Mouse (Mus musculus) adipocyte (in vitro differentiated cells): ENCODE measurements around the gene Plcb4.
A peak's percentile ranks its signal among the peaks of the same experiment; 100 is the strongest.

Source experiments
- DNase-seq: peaks from one replicate; pipeline ENCODE4 v3.0.0-alpha.2; 2016; ENCODE audit warnings: low spot score

Plcb4 gene

DNA sequence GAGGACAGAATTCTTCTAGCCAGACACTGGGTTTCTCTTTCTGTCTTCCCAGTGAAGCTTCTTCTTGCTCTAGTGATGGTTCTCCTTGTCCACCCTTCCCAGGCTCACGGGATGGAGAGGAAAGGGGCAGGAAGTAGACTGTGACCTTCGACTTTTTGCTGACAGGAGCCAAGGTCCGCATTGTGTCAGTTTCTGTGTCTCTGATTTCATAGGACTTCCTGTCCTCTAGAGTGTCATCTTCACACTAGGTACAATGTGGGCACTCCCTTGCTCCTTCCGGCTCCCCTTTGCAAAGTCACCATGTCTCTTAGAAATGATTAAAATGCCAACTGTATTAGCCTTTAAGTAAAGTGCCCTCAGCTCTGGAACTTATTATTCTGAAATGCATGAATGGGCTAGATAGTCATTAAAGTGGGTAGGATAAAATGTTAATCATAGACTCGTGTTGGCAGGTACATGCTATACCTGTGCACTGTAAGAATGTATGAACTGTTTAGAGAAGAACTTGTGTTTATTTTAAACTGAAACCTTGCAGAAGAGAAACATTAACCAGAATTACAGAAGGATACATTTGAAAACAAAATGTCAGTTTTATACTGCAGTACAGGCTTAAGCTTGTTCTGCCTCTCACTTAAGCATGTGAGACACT, 152.8 kb downstream of the Plcb4 start:
- no peak for DNase-seq

DNA sequence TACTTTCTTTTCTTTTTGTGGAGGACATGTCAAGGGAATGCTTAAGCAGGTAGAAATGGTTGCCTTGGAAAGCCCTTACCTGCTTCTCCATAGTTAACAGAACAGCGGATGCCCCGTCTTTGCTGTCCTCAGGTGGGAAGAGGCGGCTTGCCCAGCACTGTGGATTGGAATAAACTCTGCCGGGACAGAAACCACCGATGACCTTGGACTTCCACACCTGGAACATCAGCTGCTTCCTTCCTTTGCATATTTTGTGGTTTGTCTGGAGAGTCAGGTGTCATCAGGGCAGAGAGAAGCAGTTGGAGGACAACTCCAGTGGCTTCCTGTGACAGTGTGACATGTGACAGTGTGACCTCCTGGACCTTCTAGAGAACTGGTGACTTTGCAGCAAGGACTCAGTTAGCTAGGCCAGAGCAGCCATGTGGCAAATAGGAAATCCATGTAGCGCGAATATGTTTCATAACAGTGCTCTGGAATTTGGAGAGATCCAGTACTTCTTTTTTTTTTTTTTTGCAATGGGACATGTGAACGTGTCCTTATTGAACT, 154.0 kb downstream of the Plcb4 start:
- DNase-seq: no peak

DNA sequence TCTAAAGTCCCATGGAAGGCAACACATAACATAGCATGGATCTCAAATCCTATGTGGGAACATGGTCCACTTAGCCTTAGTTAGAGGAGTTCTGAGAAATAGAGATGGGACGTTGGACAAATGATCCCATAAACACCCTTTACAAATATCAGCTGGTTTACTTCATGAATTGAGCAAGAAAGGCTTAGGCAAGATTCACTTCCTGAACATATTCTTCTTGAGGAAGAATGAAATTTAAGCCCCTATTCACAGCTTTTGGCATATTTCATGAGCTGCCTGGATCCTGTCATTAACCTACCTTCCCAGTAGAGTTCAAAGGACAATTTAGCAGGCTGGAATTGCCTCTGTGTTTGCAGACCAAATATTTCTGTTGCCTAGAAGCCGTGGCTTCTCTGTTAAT, 161.9 kb downstream of the Plcb4 start:
- DNase-seq: no peak

DNA sequence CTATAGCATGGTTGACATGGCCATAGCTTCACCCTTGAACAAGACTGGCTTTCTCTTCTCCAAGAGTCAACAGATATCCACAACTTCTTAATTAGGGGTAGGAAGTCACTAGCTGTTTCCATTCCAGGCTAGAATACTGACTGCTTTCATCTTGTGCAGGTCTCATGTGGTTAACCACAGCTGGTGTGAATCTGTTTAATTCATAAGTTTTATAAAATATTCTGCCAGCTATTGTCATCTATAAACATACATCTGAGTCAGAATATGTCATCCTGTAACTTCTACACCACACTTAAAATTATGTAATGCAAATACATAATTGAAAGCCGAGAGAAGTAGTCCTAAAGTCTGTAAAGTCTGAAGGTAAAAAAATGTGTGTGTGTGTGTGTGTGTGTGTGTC, 164.9 kb downstream of the Plcb4 start:
- no peak for DNase-seq

DNA sequence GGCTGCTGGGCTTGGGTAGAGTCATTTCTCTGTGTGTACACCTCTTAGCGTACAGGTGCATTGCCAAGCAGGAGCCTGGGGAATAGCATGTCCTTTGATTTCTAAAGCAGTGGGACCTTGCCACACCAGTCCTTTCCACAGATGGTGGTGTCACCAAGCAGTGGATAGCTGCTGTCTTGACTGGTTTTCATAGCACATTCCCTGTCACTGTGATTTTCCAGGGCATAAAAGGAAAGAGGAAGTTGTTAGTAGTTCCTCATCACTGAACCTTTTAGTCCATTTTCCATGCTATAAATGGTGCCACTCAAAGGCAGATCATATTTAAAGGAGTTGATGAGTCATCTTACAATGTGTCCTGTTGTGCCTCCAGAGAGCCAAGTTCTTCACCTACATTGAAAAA, 165.9 kb downstream of the Plcb4 start:
- no peak for DNase-seq

DNA sequence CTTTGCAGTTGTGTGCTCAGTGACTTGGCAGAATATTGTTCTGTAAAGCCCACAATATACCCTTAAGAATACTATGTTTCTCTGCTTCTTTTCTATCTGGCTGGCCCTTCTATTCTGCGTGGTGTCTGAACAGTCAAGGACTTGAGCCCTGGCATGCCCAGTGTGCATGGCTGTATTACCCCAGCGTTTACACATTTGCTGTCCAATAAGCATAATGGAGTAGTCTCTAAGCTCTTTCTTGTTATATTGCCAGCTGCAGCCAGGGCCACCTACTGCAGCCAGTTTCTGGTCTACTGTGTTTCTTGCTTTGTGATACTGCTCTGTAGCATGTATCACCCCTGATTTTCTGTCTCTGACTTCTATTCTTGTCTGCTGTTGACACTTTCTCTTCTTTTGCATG, 166.8 kb downstream of the Plcb4 start:
- DNase-seq: no peak

DNA sequence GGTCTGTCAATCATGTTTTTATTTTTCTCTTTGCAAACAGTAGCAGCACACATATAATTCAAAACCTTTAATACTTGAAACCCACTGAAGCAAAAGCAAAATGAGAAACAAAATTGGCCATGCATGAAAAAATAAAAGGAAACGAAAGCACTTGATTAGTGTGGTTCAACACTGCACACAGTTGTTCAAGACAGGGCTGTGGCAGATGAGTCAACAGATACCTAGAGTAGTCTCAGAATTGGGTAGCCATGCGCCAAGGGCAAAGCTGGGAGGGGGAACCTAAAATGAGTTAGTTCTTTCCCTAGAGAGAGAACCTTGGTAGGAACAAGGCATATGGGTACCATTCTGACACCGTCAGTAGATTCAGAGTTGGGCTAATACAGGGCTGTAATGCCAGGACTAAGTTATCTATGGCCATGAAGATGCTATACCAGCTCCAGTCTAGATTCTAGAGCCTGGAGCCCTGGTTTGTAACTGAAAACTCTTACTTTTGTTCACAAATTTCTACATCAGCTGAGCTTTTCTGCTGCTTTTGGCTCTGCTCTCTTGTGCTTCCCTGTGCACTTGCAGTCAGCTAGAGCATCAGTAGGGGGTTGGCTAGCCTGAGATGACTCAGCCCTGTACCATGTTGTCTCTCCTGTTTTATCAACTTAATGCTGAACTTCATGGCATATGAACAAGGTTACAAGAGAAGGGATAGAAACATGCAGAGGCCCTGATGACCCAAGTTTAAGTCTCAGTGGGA, 168.0 kb downstream of the Plcb4 start:
- DNase-seq: no peak

DNA sequence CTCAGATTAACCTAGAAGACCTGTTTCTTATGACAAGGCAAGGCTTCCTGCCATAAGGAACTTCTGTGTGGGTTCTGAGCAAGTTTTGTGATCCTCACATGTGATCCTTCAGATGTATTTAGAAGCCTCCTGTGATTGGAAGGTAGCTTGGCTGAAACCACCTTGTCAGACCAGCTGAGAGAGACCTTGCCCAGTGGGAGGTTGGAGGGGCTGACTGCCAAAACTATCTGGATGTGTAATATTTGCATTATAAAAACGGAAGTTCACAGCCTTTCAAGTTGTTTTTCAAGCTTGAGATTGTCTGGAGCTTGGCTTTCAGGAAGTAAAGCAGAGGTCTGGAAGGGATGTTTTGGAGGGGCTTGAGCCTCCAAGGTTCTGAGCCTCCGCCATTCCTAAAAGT, 169.6 kb downstream of the Plcb4 start:
- no peak for DNase-seq

DNA sequence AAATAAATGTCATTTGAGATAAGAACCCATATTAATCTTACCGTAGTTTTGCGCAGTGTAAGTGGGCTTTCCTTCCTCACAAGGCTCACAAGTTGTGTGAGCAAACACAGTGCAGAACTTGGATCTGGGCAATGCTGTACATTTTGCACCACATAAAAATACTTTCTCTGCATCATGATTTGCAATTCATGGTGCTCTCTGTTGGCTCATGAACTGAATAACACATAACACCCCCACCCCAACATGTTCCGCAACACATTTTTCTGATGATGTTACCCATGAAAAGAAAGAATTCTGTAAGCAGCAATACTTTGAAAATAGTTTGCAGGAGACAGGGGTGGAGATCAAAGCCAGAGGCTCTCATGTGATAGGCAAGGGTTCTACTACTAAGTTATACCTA, 174.9 kb downstream of the Plcb4 start:
- no peak for DNase-seq

DNA sequence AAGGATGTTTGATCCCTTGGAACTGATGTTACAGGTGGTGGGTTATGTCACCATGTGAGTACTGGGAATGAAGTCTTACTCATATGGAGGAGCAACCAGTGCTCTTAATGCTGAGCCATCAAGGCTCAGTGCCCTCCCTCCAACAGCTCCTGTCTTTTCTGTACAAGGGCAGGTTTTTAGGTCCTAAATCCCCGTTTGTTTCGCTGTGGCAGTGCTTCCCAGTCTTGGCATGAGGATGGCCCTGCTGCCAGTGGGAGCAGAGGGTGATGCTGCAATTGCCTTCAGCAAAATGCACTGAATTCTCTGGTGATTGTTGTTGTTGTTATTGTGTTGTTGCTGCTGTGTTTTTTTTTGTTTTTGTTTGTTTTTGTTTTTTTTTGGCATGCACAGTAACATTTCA, 175.6 kb downstream of the Plcb4 start:
- DNase-seq: peak; percentile 64

DNA sequence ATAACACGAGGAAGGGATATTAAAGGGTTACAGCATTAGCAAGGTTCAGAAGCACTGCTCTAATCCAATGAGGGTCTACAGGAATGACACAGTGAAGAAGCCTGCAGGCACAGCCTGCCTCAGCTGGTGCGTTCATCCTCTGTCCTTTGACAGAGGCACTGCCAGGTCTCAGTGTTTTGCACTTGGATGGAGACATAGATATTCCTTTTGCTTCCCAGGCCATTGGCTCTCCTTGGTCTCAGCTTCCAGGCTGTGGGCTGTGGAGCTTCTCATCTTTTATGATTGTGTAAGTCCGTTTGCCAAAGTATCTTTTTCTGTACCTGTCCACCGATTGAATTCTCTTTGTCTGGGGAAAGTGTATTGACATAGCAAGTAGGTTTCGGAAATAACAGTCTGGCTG, 177.1 kb downstream of the Plcb4 start:
- DNase-seq: no peak

DNA sequence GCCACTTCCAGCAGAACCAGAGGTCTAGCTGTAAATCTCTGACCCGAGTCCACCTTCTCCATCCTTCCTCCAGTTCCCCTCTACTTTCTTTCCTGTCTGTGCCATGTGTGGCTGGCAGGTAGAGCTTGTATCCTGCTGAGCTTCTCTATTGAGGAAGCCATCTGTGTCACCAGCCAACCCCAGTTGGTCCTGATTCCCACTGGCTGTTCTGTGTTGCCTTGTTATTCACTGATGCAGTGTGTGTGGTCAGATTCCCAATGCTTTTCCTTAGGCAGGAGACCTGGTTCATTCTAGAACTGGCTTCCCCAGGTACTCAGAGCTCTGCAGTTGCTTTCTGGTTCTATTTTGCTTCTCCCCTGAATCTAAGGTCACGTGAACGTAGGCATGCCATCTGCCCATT, 177.6 kb downstream of the Plcb4 start:
- no peak for DNase-seq

DNA sequence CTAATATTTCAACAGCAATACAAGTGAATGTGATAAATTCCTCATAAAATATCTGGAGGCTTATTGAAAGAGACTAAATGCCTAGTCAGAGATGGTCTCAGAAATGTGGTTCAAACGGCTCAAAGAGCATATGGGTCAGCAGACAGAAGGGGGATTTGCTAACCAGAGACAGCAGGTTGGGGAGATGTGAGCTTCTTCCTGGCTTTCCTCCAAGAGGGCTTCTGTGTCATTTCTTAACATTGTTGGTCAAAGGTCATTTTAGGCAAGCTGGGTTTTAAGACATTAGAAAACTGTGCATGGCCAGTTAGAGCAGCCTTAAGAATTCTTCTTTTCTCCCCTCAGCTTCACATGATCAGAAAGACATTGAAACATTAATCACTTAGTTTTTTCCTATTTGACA, 178.9 kb downstream of the Plcb4 start:
- peak; percentile 55 for DNase-seq

DNA sequence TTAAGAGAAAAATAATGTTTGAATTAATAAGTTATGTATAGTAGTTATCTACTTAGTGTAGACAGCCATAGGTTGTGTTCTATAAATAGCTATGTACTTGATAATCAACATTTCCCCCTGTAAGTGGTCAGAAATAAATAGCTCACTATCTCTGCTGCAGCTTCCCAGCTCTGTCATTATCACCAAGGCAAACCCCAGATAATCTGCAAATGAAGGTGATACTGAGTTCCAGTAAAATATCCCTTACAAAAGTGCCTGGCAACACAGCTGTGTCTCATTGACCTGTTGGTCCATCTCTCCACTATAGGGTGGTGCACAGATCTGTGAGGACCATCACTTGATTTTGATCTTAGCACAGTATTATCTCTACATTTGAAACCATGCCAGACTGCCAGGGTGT, 179.3 kb downstream of the Plcb4 start:
- no peak for DNase-seq

DNA sequence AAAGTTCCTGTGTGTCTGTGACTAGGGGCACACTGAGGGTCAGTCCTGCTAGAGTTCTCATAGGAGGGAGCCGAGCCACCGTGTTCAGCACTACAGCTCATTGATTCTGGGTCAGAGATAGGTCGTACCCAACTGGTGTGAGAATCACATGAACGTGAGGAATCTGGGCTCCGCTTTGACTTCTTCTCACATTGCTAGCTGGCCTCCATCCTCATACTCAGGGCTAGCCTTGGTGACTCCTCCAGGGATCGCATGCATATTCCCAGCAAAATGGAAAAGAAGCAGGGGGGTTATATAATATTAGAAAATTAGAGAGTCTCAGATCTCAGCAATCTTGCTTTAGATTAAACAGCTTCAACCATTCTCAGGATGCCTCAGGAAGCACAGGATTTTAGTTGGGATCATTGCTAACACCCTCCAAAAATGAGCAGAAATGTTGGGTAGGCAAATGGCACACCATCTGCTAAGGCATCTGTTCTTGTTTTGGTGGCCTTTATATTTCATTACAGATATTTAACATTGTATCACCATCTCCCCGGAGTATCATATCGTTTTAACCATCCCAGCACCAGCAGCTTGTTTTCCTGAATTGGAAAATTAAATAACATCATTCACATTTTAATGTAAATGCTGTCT, 180.0 kb downstream of the Plcb4 start:
- DNase-seq: no peak

DNA sequence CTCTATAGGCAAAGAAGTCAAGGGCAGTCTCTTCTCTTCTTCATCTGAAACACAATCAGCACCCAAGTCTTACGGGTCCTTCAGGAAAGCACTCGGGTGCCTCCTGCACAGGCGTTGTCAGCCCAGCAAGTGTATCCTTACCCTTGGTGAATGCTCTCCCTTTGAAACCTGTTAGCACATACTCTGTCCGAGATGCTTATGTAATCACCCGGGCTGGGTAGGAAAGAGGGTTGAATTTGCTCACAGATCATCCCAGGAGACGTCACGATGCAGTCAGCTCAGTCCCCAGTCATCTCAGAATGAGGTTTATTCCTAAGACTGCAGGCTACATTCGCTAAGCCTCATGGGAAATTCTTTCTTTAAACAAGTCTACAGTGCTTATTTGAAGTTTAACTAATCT, 184.9 kb downstream of the Plcb4 start:
- no peak for DNase-seq

DNA sequence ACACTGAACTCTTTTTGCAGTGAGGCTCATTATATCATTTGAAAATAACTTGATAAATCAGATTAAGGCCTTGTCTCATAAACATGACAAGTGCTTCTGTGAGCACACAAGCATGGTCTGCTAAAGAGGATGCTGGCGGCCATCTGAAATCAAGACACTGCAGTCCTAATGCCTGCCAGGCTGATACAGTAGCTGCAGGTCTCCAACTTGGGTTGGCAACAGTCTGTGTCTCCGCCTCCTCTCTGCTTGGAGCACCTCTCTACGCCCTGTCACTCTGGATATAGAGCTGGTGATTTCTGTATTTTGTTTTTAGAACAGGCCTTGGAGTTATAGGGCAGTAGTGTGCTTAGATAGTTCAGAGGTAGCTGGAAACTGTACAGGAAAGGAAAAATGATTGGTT, 188.1 kb downstream of the Plcb4 start:
- no peak for DNase-seq

DNA sequence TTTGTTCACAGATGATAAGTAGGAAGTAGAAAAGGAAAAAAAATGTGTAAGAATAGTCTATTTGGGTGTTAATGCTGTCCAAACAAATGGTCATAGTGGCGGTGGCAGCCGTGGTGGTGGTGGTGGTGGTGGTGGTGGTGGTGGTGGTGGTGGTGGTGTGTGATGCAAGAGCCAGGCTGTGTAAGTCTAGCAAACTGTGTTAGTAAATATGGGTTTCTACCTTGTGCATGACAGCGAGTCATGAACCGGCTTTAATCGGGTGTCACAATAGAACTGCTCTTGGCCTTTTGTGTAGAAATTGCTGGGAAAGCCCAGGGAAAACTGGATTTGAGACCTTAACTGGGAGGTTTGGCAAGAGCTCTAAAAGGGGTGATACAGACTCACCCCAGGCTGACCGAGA, 188.9 kb downstream of the Plcb4 start:
- DNase-seq: peak; percentile 35

DNA sequence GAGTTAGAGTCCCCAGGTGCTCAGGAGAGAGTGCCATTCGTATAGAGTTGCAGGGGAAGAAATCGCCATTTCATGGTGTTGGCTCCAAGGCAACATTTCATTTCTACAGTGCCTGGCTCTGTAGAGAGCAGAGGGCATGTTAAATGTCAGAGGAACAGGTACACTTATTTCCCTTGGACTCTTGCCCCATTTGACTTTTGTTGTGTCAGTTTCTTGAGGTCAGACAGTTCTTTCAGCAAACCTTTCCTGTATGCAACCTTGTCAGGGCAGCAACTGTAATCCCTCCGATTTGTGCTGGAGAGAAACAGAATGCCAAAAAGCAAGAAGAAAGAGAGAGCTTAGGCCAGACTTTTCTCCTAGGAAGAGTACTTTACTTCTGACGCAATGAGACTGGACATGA, 189.4 kb downstream of the Plcb4 start:
- DNase-seq: no peak

DNA sequence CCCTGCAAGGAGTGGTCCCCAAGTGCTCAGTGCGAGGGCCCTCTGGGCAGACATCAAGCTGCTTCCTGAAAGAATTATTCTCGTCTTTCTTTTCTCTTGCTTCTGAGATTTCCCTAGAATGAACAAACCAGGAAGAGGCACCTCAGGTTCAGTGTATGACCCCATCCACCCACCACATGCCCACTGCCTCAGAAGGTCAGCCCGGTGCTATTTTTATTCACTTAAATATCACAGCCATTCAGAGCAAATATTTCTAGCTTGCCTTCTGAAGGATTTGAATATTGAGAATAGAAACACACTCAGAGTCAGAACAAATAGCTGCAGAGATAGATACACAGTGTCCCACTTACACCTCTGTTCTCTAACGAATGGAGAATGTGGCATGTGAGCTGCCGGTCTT, 193.2 kb downstream of the Plcb4 start:
- no peak for DNase-seq

DNA sequence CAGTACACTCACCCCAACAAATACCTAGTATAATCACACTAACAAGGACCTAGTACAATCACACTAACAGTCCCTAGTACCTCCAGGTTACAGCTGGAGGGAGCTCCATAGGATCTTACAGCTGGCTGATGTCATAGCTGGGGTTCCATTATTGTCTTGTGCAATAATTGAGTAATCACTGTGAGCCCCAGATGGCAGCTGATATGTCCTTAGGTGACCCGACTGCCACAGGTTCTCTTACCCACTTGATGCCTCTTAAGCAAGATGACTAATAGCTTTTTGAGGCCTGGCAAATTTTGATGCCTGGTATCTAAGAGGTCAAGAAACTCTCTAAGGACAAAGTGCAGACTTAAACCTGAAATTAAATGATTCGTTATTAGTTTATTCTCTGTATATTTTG, 194.3 kb downstream of the Plcb4 start:
- peak; percentile 68 for DNase-seq

DNA sequence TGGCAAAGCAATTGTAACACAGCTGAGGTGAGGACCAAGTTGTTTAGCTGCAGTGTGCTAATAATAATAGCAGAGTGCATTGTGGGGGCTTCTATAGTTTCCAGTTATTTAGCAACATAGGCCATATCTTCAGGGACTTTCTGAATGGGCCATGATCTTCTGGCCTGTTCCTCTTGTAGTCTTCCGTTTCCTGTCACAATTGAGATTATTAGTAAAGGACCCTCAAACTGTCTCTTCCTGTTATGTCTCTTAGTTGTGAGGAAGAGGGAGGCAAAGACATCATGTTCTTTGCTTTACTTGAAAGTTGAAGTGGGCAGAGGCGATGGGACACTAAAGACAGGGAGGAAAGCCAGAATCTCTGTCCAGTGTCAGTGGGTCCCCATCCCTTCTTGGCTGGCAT, 195.2 kb downstream of the Plcb4 start:
- no peak for DNase-seq

DNA sequence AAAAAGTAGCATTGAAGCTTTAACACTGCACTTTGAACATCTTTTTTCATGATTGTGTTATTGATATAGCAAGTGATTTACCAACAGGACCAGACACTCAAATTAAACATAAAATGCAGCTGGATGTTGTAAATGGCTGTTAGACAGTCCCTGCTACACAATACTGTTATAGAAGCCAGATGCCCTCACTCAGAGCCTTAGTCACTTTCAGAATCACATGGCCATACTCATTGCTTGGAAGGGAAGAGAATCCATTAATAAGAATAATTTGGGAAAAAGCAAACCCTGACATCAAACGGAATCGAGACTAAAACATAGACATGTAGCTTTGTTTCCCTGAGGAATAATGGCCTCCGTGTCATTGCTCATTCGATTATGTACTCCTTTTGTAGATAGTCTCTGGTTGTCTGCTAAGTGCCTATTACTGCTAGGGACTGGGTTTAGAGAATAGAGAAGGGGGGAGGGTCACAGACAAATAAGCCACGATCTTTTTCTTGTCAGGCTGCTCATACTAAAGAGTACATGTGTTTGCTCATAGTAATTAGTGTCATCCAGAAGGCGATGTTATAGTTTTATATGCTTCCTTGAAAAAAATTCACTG, 197.2 kb downstream of the Plcb4 start:
- DNase-seq: no peak
